Mouse (Mus musculus) retina, postnatal 1 day (tissue): ENCODE measurements around the gene Ramp1.
A peak's percentile ranks its signal among the peaks of the same experiment; 100 is the strongest.

Experiments
- DNase-seq: peaks from one replicate; pipeline ENCODE4 v3.0.0-alpha.2; 2012

The Ramp1 gene

GRCm38 (mm10) chr1:91179533-91180173, at the start of gene Ramp1:
Ramp1 (plus strand) TSS chr1:91179822.
- DNase-seq: peak; percentile 44

- no peak for DNase-seq
These were observed 42.6 kb upstream of the Ramp1 start for GRCm38 (mm10) chr1:91137036-91137435.

- DNase-seq: peak; percentile 8
These were observed 34.8 kb upstream of the Ramp1 start, which contains the start of gene Rbm44 for GRCm38 (mm10) chr1:91144813-91145212. Rbm44 (plus strand) TSS chr1:91145089.

GRCm38 (mm10) chr1:91151509-91151908, 28.1 kb upstream of the Ramp1 start:
- DNase-seq: no peak

- DNase-seq: no peak
These were observed 12.8 kb upstream of the Ramp1 start for GRCm38 (mm10) chr1:91166798-91167197.

- DNase-seq: no peak
These were observed 10.5 kb upstream of the Ramp1 start for GRCm38 (mm10) chr1:91169157-91169556.

- no peak for DNase-seq
These were observed 4.8 kb upstream of the Ramp1 start for GRCm38 (mm10) chr1:91174796-91175195.

GRCm38 (mm10) chr1:91176026-91176425, 3.6 kb upstream of the Ramp1 start:
- no peak for DNase-seq

- no peak for DNase-seq
These were observed 2.8 kb upstream of the Ramp1 start for GRCm38 (mm10) chr1:91176871-91177270.

- DNase-seq: peak; percentile 73
These were observed 536 bp upstream of the Ramp1 start for GRCm38 (mm10) chr1:91179086-91179485.

- no peak for DNase-seq
These were observed 548 bp downstream of the Ramp1 start for GRCm38 (mm10) chr1:91180174-91180565.

GRCm38 (mm10) chr1:91180723-91181122, 1.1 kb downstream of the Ramp1 start:
- DNase-seq: no peak

GRCm38 (mm10) chr1:91181261-91181660, 1.6 kb downstream of the Ramp1 start:
- DNase-seq: no peak

GRCm38 (mm10) chr1:91181784-91182450, 2.3 kb downstream of the Ramp1 start:
- DNase-seq: no peak

GRCm38 (mm10) chr1:91183305-91183704, 3.7 kb downstream of the Ramp1 start:
- DNase-seq: no peak

GRCm38 (mm10) chr1:91186677-91187076, 7.1 kb downstream of the Ramp1 start:
- DNase-seq: no peak

GRCm38 (mm10) chr1:91187315-91187714, 7.7 kb downstream of the Ramp1 start:
- no peak for DNase-seq

- DNase-seq: no peak
These were observed 8.4 kb downstream of the Ramp1 start for GRCm38 (mm10) chr1:91187786-91188640.

- DNase-seq: no peak
These were observed 9.3 kb downstream of the Ramp1 start for GRCm38 (mm10) chr1:91188851-91189460.

- DNase-seq: no peak
These were observed 12.6 kb downstream of the Ramp1 start for GRCm38 (mm10) chr1:91192184-91192583.

- DNase-seq: no peak
These were observed 13.6 kb downstream of the Ramp1 start for GRCm38 (mm10) chr1:91193242-91193641.

GRCm38 (mm10) chr1:91193680-91194079, 14.1 kb downstream of the Ramp1 start:
- no peak for DNase-seq

- DNase-seq: no peak
These were observed 20.2 kb downstream of the Ramp1 start for GRCm38 (mm10) chr1:91199793-91200192.
